Mouse (Mus musculus): Measurements from ENCODE around the gene Ap3m1. TPM values are rescaled to one million over a fixed set of nuclear protein-coding genes. Genes with fewer than 3 reads are reported as not detected.

Ap3m1 gene
- polyA plus RNA-seq, 1 experiment = 15.1 TPM

GRCm38 (mm10) chr14:21065490-21066162 lies 13.3 kb upstream of the Ap3m1 start:
- no peaks in the 10 kb centered on the region for H3K79me2 ChIP-seq (ENCODE audit: control insufficient read depth, insufficient read depth)
- H3K27me3 ChIP-seq (ENCODE audit: control insufficient read depth, insufficient read depth, insufficient read length) = no peaks in the 10 kb centered on the region
- no peaks in the 10 kb centered on the region for H3K36me3 ChIP-seq (ENCODE audit: control insufficient read depth, insufficient read depth)
- H3K4me3 ChIP-seq = no peak overlapping the region
- TF ChIP-seq USF1 (IDR thresholded peaks at IDR 0.05; ENCODE audit: low read depth) (no peak), TCF3 (IDR thresholded peaks at IDR 0.05; ENCODE audit: insufficient read length, low read depth) (no peak), SRF (IDR thresholded peaks at IDR 0.05; ENCODE audit: control insufficient read depth, insufficient read length, low read depth) (no peak), REST (IDR thresholded peaks at IDR 0.05; ENCODE audit: insufficient read depth, insufficient read length) (no peak), TCF12 (IDR thresholded peaks at IDR 0.05; ENCODE audit: insufficient read depth, poor library complexity, severe bottlenecking) (no peak), CEBPB (IDR thresholded peaks at IDR 0.05; ENCODE audit: insufficient read depth, poor library complexity, severe bottlenecking) (no peak), MAX (IDR thresholded peaks at IDR 0.05; ENCODE audit: low read depth) (no peak), MYOD1 (IDR thresholded peaks at IDR 0.05; ENCODE audit: control insufficient read depth in 1 of 3, insufficient read length in 2 of 3, low read depth in 2 of 3) (no peak), POLR2AphosphoS2 (IDR thresholded peaks at IDR 0.05; ENCODE audit: insufficient read length, low read depth) (no peak)
- peak overlapping the region; percentile 33 for H3K4me2 ChIP-seq (ENCODE audit: low read depth)
- H3ac ChIP-seq (ENCODE audit: control insufficient read depth, insufficient read length) = no peak overlapping the region

- no peak for TF ChIP-seq CEBPB (IDR thresholded peaks at IDR 0.05; ENCODE audit: insufficient read depth, poor library complexity, severe bottlenecking)
- TF ChIP-seq MAX (IDR thresholded peaks at IDR 0.05; ENCODE audit: low read depth) = no peak
- no peak for TF ChIP-seq E2F4 (IDR thresholded peaks at IDR 0.05; ENCODE audit: insufficient read depth)
- TF ChIP-seq MYOD1 (IDR thresholded peaks at IDR 0.05; ENCODE audit: control insufficient read depth in 1 of 3, insufficient read length in 2 of 3, low read depth in 2 of 3) = no peak
- TF ChIP-seq TCF12 (IDR thresholded peaks at IDR 0.05; ENCODE audit: insufficient read depth, poor library complexity, severe bottlenecking) = no peak
- TF ChIP-seq MYOG (IDR thresholded peaks at IDR 0.05; ENCODE audit: control insufficient read depth in 1 of 3, insufficient read depth in 1 of 3, insufficient read length in 2 of 3, low read depth in 2 of 3) = no peak
- TF ChIP-seq TCF3 (IDR thresholded peaks at IDR 0.05; ENCODE audit: insufficient read length, low read depth) = no peak
- no peak for TF ChIP-seq POLR2A (IDR thresholded peaks at IDR 0.05; ENCODE audit: insufficient read length, low read depth)
- TF ChIP-seq SRF (IDR thresholded peaks at IDR 0.05; ENCODE audit: control insufficient read depth, insufficient read length, low read depth) = no peak
- no peak for TF ChIP-seq POLR2AphosphoS2 (IDR thresholded peaks at IDR 0.05; ENCODE audit: insufficient read length, low read depth)
- no peak for TF ChIP-seq USF1 (IDR thresholded peaks at IDR 0.05; ENCODE audit: low read depth)
- no peaks in the 10 kb centered on the region for H3K36me3 ChIP-seq (ENCODE audit: control insufficient read depth, insufficient read depth)
- no peaks in the 10 kb centered on the region for H3K27me3 ChIP-seq (ENCODE audit: control insufficient read depth, insufficient read depth, insufficient read length)
Observed at GRCm38 (mm10) chr14:21064321-21064720, 12.0 kb upstream of the Ap3m1 start.

DNA sequence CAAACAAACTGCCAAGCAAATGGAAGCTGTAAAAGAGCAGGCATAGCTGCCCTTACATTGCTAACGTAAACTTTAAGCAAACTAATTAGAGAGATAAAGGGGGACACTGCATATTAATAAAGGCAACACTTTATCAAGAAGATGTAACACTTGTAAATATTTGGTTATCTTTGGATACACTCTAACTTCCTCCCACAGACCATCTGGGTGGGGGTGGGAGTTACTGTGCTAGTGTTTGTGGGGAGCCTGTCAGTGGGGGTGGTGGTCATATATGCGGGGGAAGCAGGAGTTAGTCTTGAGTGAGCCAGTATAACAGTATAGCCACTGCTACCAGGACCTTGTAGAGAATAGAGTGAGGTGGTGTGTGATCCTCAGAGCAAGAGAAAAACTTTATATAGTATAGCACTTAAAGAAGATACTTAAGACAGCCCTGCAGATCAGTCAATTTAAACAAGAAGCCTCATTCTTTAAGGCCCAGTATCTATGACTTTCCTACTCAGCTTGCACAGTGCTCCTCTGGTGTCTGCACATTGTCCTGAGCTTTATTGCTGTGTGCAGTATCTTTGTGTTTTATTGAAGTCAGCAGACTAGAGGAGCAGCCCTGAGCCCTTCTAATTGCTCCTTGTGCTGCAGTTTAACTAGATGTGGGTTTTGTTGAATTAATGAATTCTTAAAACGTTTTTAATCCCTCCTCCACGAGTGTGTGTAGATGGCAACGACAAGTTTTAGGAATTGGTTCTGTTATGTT lies 10.6 kb upstream of the Ap3m1 start:
- H3K4me2 ChIP-seq (ENCODE audit: low read depth) = no peak overlapping the region
- no peaks in the 10 kb centered on the region for H3K79me2 ChIP-seq (ENCODE audit: control insufficient read depth, insufficient read depth)
- H3K4me3 ChIP-seq = no peak overlapping the region
- no peaks in the 10 kb centered on the region for H3K36me3 ChIP-seq (ENCODE audit: control insufficient read depth, insufficient read depth)
- TF ChIP-seq POLR2AphosphoS2 (IDR thresholded peaks at IDR 0.05; ENCODE audit: insufficient read length, low read depth) (no peak), MYOG (IDR thresholded peaks at IDR 0.05; ENCODE audit: control insufficient read depth in 1 of 3, insufficient read depth in 1 of 3, insufficient read length in 2 of 3, low read depth in 2 of 3) (no peak), TCF12 (IDR thresholded peaks at IDR 0.05; ENCODE audit: insufficient read depth, poor library complexity, severe bottlenecking) (no peak), E2F4 (IDR thresholded peaks at IDR 0.05; ENCODE audit: insufficient read depth) (no peak), CEBPB (IDR thresholded peaks at IDR 0.05; ENCODE audit: insufficient read depth, poor library complexity, severe bottlenecking) (no peak), POLR2A (IDR thresholded peaks at IDR 0.05; ENCODE audit: insufficient read length, low read depth) (no peak), TCF3 (IDR thresholded peaks at IDR 0.05; ENCODE audit: insufficient read length, low read depth) (no peak), SRF (IDR thresholded peaks at IDR 0.05; ENCODE audit: control insufficient read depth, insufficient read length, low read depth) (no peak), REST (IDR thresholded peaks at IDR 0.05; ENCODE audit: insufficient read depth, insufficient read length) (no peak), MAX (IDR thresholded peaks at IDR 0.05; ENCODE audit: low read depth) (no peak), MYOD1 (IDR thresholded peaks at IDR 0.05; ENCODE audit: control insufficient read depth in 1 of 3, insufficient read length in 2 of 3, low read depth in 2 of 3) (no peak), USF1 (IDR thresholded peaks at IDR 0.05; ENCODE audit: low read depth) (no peak)
- H3ac ChIP-seq (ENCODE audit: control insufficient read depth, insufficient read length) = no peak overlapping the region
- no peaks in the 10 kb centered on the region for H3K27me3 ChIP-seq (ENCODE audit: control insufficient read depth, insufficient read depth, insufficient read length)

More at GRCm38 (mm10) chr14:21064321-21064720, 12.0 kb upstream of the Ap3m1 start:
- no peaks in the 10 kb centered on the region for H3K79me2 ChIP-seq (ENCODE audit: control insufficient read depth, insufficient read depth)
- no peak overlapping the region for H3K4me2 ChIP-seq (ENCODE audit: low read depth)
- H3K4me3 ChIP-seq = no peak overlapping the region
- no peak overlapping the region for H3ac ChIP-seq (ENCODE audit: control insufficient read depth, insufficient read length)

DNA sequence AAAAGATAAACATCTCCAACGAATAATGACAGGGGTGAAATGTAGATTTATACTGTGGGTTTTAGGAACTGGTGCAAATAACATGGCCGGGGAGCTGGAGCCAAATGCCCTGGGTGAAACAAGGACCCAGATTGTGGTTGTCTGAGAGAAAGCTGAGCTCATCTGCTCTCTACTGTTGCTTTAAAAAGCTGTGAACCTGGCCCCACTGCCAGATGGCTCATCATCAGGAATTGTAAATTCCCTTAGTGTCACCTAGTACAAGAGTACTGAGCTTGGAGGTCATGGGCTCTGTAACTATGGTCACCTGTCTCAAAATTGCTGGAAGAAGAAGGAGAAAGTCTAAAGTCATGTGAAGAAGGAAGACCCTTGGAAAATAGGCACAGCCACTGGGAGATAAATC lies 6.7 kb upstream of the Ap3m1 start:
- no peaks in the 10 kb centered on the region for H3K36me3 ChIP-seq (ENCODE audit: control insufficient read depth, insufficient read depth)

More for the DNA sequence above, 6.7 kb upstream of the Ap3m1 start:
- H3K79me2 ChIP-seq (ENCODE audit: control insufficient read depth, insufficient read depth) = no peaks in the 10 kb centered on the region
- no peak overlapping the region for H3K4me3 ChIP-seq
- H3K27me3 ChIP-seq (ENCODE audit: control insufficient read depth, insufficient read depth, insufficient read length) = no peaks in the 10 kb centered on the region
- TF ChIP-seq MAX (IDR thresholded peaks at IDR 0.05; ENCODE audit: low read depth) = no peak
- no peak for TF ChIP-seq REST (IDR thresholded peaks at IDR 0.05; ENCODE audit: insufficient read depth, insufficient read length)
- no peak for TF ChIP-seq USF1 (IDR thresholded peaks at IDR 0.05; ENCODE audit: low read depth)
- no peak for TF ChIP-seq E2F4 (IDR thresholded peaks at IDR 0.05; ENCODE audit: insufficient read depth)
- TF ChIP-seq MYOG (IDR thresholded peaks at IDR 0.05; ENCODE audit: control insufficient read depth in 1 of 3, insufficient read depth in 1 of 3, insufficient read length in 2 of 3, low read depth in 2 of 3) = no peak
- TF ChIP-seq CEBPB (IDR thresholded peaks at IDR 0.05; ENCODE audit: insufficient read depth, poor library complexity, severe bottlenecking) = no peak
- TF ChIP-seq POLR2A (IDR thresholded peaks at IDR 0.05; ENCODE audit: insufficient read length, low read depth) = no peak
- TF ChIP-seq POLR2AphosphoS2 (IDR thresholded peaks at IDR 0.05; ENCODE audit: insufficient read length, low read depth) = no peak
- TF ChIP-seq MYOD1 (IDR thresholded peaks at IDR 0.05; ENCODE audit: control insufficient read depth in 1 of 3, insufficient read length in 2 of 3, low read depth in 2 of 3) = no peak
- no peak for TF ChIP-seq SRF (IDR thresholded peaks at IDR 0.05; ENCODE audit: control insufficient read depth, insufficient read length, low read depth)
- TF ChIP-seq TCF12 (IDR thresholded peaks at IDR 0.05; ENCODE audit: insufficient read depth, poor library complexity, severe bottlenecking) = no peak
- no peak for TF ChIP-seq TCF3 (IDR thresholded peaks at IDR 0.05; ENCODE audit: insufficient read length, low read depth)
- no peak overlapping the region for H3ac ChIP-seq (ENCODE audit: control insufficient read depth, insufficient read length)
- no peak overlapping the region for H3K4me2 ChIP-seq (ENCODE audit: low read depth)

All from myocyte (in vitro differentiated cells).